Mouse (Mus musculus) heart, postnatal 0 days (tissue): ENCODE data around the gene Itga5. TPM values are rescaled to one million over a fixed set of nuclear protein-coding genes. Genes with fewer than 3 reads are reported as not detected.

ENCODE experiments used
- ATAC-seq: fragments of 200-750 bp; cut with Nextera tagmentation; 2 replicates; pipeline ENCODE4 v1.8.0; 2017; ENCODE audit warnings: low read depth, moderate number of reproducible peaks, moderate library complexity; ENCODE audit not compliant: insufficient read depth
- DNase-seq: peaks from one replicate; pipeline ENCODE4 v3.0.0-alpha.2; 2016; ENCODE audit warnings: low spot score
- H3K27ac ChIP-seq: fragments of 300-500 bp; sonication (generic); 2 replicates; pipeline ENCODE4 v1.5.1; 2014; ENCODE audit warnings: low read depth, mild to moderate bottlenecking
- H3K27me3 ChIP-seq: fragments of 300-500 bp; sonication (generic); 2 replicates; pipeline ENCODE4 v1.6.1; 2014; ENCODE audit warnings: low read length, mixed read lengths; ENCODE audit not compliant: control insufficient read depth, insufficient read depth
- H3K36me3 ChIP-seq: fragments of 300-500 bp; sonication (generic); replicated peaks from 2 replicates; pipeline ENCODE4 v1.6.1; 2014; ENCODE audit warnings: low read length, mixed read lengths; ENCODE audit not compliant: control insufficient read depth, insufficient read depth
- H3K4me1 ChIP-seq: fragments of 300-500 bp; sonication (generic); 2 replicates; pipeline ENCODE4 v1.6.1; 2014; ENCODE audit warnings: antibody characterized with exemption; ENCODE audit not compliant: control insufficient read depth, insufficient read depth
- H3K4me2 ChIP-seq: fragments of 300-500 bp; sonication (generic); 2 replicates; pipeline ENCODE4 v1.6.1; 2014; ENCODE audit warnings: low read depth, mild to moderate bottlenecking, low read length, moderate library complexity
- H3K4me3 ChIP-seq: fragments of 300-500 bp; sonication (generic); 2 replicates; pipeline ENCODE4 v1.5.1; 2014; ENCODE audit warnings: low read depth, low read length
- H3K9ac ChIP-seq: fragments of 300-500 bp; sonication (generic); replicated peaks from 2 replicates; pipeline ENCODE4 v1.6.1; 2014; ENCODE audit warnings: low read depth, low read length, mixed read lengths
- H3K9me3 ChIP-seq: fragments of 300-500 bp; sonication (generic); replicated peaks from 2 replicates; pipeline ENCODE4 v1.6.1; 2016; ENCODE audit warnings: low read length; ENCODE audit not compliant: control insufficient read depth
- CTCF ChIP-seq: IDR thresholded peaks from 2 replicates; pipeline ENCODE4 v1.5.1; 2016; ENCODE audit warnings: antibody characterized with exemption, control low read depth, low read depth
- EP300 ChIP-seq: IDR thresholded peaks from 2 replicates; pipeline ENCODE4 v1.6.1; 2016; ENCODE audit warnings: antibody characterized with exemption, low read depth
- WGBS: fragments of 180-500 bp; shearing (Covaris S2); extraction: QIAGEN DNeasy Blood & Tissue Kit; methylation state at CpG from one replicate; pipeline ENCODE4 v1.1.7; 2014; 5-methylcytosine and 5-hydroxymethylcytosine counted together
- polyA plus RNA-seq: library from polyadenylated mRNA; unstranded; fragments of >200 nt; fragmentation: Nextera tagmentation; extraction: Ambion mirVana; gene quantifications from 2 replicates; pipeline ENCODE4 v1.2.1, GENCODE M21; 2015
- total RNA-seq: library from RNA; depleted of rRNA; stranded (reverse); fragments of >200 nt; gene quantifications from 2 replicates; pipeline ENCODE4 v1.2.3, GENCODE M21; 2014; ENCODE audit warnings: low replicate concordance

The Itga5 gene
- total and polyA plus RNA-seq, 2 experiments from 2014 or later, result 47.5 to 83.3 TPM

DNA sequence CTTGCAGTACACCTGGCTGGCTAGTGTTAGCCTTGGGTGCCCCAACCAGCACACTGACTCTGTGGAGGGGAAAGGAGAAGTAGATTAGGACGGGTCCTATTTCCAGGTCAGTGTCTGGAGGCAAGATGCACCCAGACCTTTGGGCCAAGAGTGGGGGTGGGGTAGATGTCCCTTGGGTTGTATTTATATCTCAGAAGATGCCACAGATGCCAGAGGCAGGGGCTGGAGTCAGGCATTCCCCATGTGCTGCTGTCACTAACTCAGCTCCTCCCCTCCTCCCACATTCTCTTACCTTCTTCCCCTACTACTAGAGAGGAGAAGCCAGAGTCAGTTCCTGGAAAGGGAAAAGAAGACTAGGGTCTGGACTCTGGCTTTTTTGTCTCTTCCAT is 7.4 kb downstream of the Itga5 start:
- H3K4me2 ChIP-seq, result peak overlapping the region; percentile 25; the same call in 1 of the 2 replicates
- peak overlapping the region; percentile 84 for H3K27ac ChIP-seq
- no peaks in the 10 kb centered on the region for H3K27me3 ChIP-seq
- WGBS, result 5% methylated on average over 1 of the region's 1 CpGs
- TF ChIP-seq EP300 (0 out of 2 replicates have a peak, but pooled peaks have one; percentile 42), CTCF (no peak)
- no peak overlapping the region for H3K9ac ChIP-seq
- ATAC-seq, result peak; percentile 37
- H3K4me3 ChIP-seq, result no peak overlapping the region
- H3K4me1 ChIP-seq, result peaks cover 66% of the 10 kb centered on the region
- peak; percentile 59 for DNase-seq
- H3K36me3 ChIP-seq, result peaks cover 32% of the 10 kb centered on the region
- H3K9me3 ChIP-seq, result no peaks in the 10 kb centered on the region

DNA sequence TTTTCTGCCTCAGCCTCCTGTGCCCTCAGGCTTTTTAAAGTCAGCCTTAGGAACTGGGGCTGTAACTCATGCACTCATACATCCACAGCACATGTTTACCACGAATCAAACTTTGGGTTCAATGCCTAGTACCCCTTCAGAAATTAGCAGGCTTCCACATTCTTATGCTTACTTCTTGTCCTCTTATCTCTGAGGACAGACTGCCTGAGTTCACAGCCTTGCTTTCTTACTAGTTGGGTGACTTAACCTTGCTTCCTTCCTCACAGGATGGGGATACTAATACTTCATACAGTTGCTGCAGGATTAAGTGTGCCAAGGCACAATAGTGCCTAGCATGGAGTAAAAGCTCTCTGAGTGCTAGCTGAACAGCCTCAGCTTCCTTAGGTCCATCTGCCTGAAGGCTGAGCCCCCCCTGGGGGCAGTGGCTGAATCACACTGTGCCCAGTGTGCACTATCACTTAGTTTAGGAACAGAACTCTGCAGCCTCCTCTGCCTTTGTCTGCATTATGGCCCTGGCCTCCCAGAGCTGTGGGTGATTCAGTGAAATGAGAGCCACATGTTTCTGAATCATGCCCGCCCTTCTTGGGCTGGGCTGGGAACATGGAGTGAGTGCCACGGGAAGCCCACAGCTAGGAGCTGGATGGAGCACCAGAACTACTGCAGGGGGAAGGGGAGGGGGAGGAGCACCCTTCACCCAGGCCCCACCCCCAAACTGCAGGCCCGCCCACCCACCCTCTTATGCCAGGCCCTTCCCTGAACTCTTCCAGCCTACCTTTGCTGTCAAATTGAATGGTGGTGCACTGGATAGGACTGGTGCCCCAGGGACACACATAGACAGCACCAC is 8.1 kb downstream of the Itga5 start:
- H3K36me3 ChIP-seq, result peaks cover 38% of the 10 kb centered on the region
- TF ChIP-seq CTCF, result 0 out of 2 replicates have a peak, but pooled peaks have one; percentile 3
- TF ChIP-seq EP300, result peak; percentile 53; the same call in 1 of the 2 replicates
- no peak overlapping the region for H3K9ac ChIP-seq
- WGBS, result 21% methylated on average over 4 of the region's 4 CpGs
- ATAC-seq, result peak; percentile 63
- H3K9me3 ChIP-seq, result no peaks in the 10 kb centered on the region
- peak; percentile 44 for DNase-seq
- H3K4me2 ChIP-seq, result 0 out of 2 replicates have a peak overlapping the region, but pooled peaks have one; percentile 5
- no peaks in the 10 kb centered on the region for H3K27me3 ChIP-seq
- no peak overlapping the region for H3K4me3 ChIP-seq
- peak overlapping the region; percentile 84 for H3K27ac ChIP-seq
- peaks cover 61% of the 10 kb centered on the region for H3K4me1 ChIP-seq

- Histone ChIP-seq H3K4me1 (peaks cover 58% of the 10 kb centered on the region), H3K9ac (no peak overlapping the region), H3K27ac (peak overlapping the region; percentile 84), H3K4me2 (no peak overlapping the region), H3K27me3 (no peaks in the 10 kb centered on the region), H3K36me3 (peaks cover 44% of the 10 kb centered on the region), H3K4me3 (no peak overlapping the region), H3K9me3 (no peaks in the 10 kb centered on the region)
- TF ChIP-seq EP300 (no peak), CTCF (no peak)
- no peak for ATAC-seq
- DNase-seq, result no peak
- 51% methylated on average over 4 of the region's 4 CpGs for WGBS
Measured at GRCm38 (mm10) chr15:103357817-103358216, 8.7 kb downstream of the Itga5 start.

DNA sequence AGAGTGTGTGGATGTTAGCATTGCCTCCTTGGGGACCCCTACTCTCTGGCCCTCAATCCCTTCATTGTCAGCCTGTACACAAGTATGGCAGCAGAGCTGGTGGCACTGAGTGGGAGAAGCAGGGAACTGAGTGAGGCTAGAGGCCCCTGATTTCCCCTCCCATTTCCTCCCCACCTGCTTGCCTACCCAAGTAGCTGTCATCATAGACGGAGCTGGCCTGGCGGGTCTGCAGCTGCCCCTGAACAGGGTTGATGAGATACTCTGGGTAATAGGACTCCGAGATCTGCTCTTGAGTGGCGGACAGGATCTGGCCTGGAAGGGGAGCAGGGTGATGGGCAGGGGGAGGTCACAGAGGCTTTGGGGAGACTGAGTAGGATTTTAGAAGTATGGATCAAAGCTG is 10.4 kb downstream of the Itga5 start:
- H3K9ac ChIP-seq, result no peak overlapping the region
- WGBS, result 43% methylated on average over 4 of the region's 4 CpGs
- no peaks in the 10 kb centered on the region for H3K27me3 ChIP-seq
- H3K4me2 ChIP-seq, result no peak overlapping the region
- no peak overlapping the region for H3K4me3 ChIP-seq
- H3K27ac ChIP-seq, result peak overlapping the region; percentile 91
- H3K4me1 ChIP-seq, result peaks cover 45% of the 10 kb centered on the region
- DNase-seq (no peak), ATAC-seq (no peak)
- H3K9me3 ChIP-seq, result no peaks in the 10 kb centered on the region
- no peak for TF ChIP-seq EP300
- no peak for TF ChIP-seq CTCF
- H3K36me3 ChIP-seq, result peaks cover 60% of the 10 kb centered on the region

- H3K27ac ChIP-seq, result peak overlapping the region; percentile 91
- peaks cover 42% of the 10 kb centered on the region for H3K4me1 ChIP-seq
- TF ChIP-seq CTCF (no peak), EP300 (peak; percentile 85)
- no peak overlapping the region for H3K4me2 ChIP-seq
- H3K9me3 ChIP-seq, result no peaks in the 10 kb centered on the region
- H3K9ac ChIP-seq, result no peak overlapping the region
- peak; percentile 85 for ATAC-seq
- H3K4me3 ChIP-seq, result no peak overlapping the region
- DNase-seq, result peak; percentile 95
- 27% methylated on average over 4 of the region's 4 CpGs for WGBS
- H3K36me3 ChIP-seq, result peaks cover 68% of the 10 kb centered on the region
- H3K27me3 ChIP-seq, result no peaks in the 10 kb centered on the region
Measured at GRCm38 (mm10) chr15:103355420-103355819, 11.1 kb downstream of the Itga5 start.
